ENCODE assay signal across 8 mouse cellular contexts in genomic region chr12:110601241-110602218, GRCm38 (mm10). TPM values are rescaled to one million over a fixed set of nuclear protein-coding genes. Genes with fewer than 3 reads are reported as not detected.
A peak's percentile ranks its signal among the peaks of the same experiment; 100 is the strongest.
DNase-seq lines count a peak whose midpoint lies in the region; ATAC-seq and TF ChIP-seq lines count a peak whose summit lies in the region.

Dync1h1 (plus strand) TSS chr12:110601452.

- no peaks in the 10 kb centered on the region for H3K4me1 ChIP-seq in ES-Bruce4 (ENCODE audit: control insufficient read depth, insufficient read depth, low read length)
- peaks cover 17% of the 10 kb centered on the region for H3K4me1 ChIP-seq in forebrain, embryonic 14.5 days (ENCODE audit: control insufficient read depth, insufficient read depth, low read length)
- peaks cover 58% of the 10 kb centered on the region for H3K4me1 ChIP-seq in neural tube, embryonic 15.5 days

- peak; percentile 96 for DNase-seq in forebrain, embryonic 14.5 days (ENCODE audit: low spot score)
- peak; percentile 96 to 97 for DNase-seq in heart, postnatal 14 days
- DNase-seq in layer of hippocampus, adult 11-12 months (ENCODE audit: low spot score): peak; percentile 93
- peak; percentile 92 to 94 for DNase-seq in lung, adult 18-20 months
- peak; percentile 93 for DNase-seq in testis, postnatal 14 days (ENCODE audit: low spot score)

- H3K27me3 ChIP-seq in ES-Bruce4 (ENCODE audit: control insufficient read depth, insufficient read depth, low read length, poor library complexity, severe bottlenecking): no peaks in the 10 kb centered on the region
- H3K27me3 ChIP-seq in forebrain, embryonic 14.5 days (replicated peaks; ENCODE audit: control insufficient read depth, insufficient read depth, low read length): no peaks in the 10 kb centered on the region
- H3K27me3 ChIP-seq in neural tube, embryonic 15.5 days (replicated peaks): peaks cover 12% of the 10 kb centered on the region; the same call in 1 of the 2 replicates

- under 1% methylated on average over 103 of the region's 105 CpGs for WGBS in forebrain, embryonic 14.5 days
- under 1% methylated on average over 105 of the region's 105 CpGs for WGBS in neural tube, embryonic 15.5 days

- TF ChIP-seq CTCF in ES-Bruce4 (IDR thresholded peaks at IDR 0.05; ENCODE audit: low read depth, low read length): no peak

- TF ChIP-seq POLR2A in ES-Bruce4 (IDR thresholded peaks at IDR 0.05; ENCODE audit: insufficient read depth, low read length): peak; percentile 80

- peak; percentile 84 for ATAC-seq in cerebellum, adult (ENCODE audit: insufficient number of reproducible peaks, low FRiP score, low TSS enrichment)
- peak; percentile 96 for ATAC-seq in forebrain, embryonic 14.5 days
- ATAC-seq in neural tube, embryonic 15.5 days (ENCODE audit: low FRiP score): peak; percentile 96

- peak within 1 kb of the TSS; percentile 96 for H3K4me3 ChIP-seq in ES-Bruce4 (ENCODE audit: low read depth, low read length)
- H3K4me3 ChIP-seq in forebrain, embryonic 14.5 days (ENCODE audit: low read depth, low read length): peak within 1 kb of the TSS; percentile 99
- peak within 1 kb of the TSS; percentile 100 for H3K4me3 ChIP-seq in neural tube, embryonic 15.5 days (replicated peaks)

- no peaks in the 10 kb centered on the region for H3K9me3 ChIP-seq in ES-Bruce4 (replicated peaks; ENCODE audit: control insufficient read depth, insufficient read depth, low read length, poor library complexity, severe bottlenecking)
- no peaks in the 10 kb centered on the region for H3K9me3 ChIP-seq in forebrain, embryonic 14.5 days (replicated peaks; ENCODE audit: control insufficient read depth, low read length)
- H3K9me3 ChIP-seq in neural tube, embryonic 15.5 days (replicated peaks): no peaks in the 10 kb centered on the region

- peak within 1 kb of the TSS; percentile 87 for H3K9ac ChIP-seq in ES-Bruce4 (ENCODE audit: low read depth, poor library complexity, severe bottlenecking)
- peak within 1 kb of the TSS; percentile 98 for H3K9ac ChIP-seq in forebrain, embryonic 14.5 days (ENCODE audit: low read length)
- H3K9ac ChIP-seq in neural tube, embryonic 15.5 days (replicated peaks): peak within 1 kb of the TSS; percentile 99

- peak within 1 kb of the TSS; percentile 92 for H3K4me2 ChIP-seq in forebrain, embryonic 14.5 days (ENCODE audit: low read length)
- H3K4me2 ChIP-seq in neural tube, embryonic 15.5 days: peak within 1 kb of the TSS; percentile 87

- intact Hi-C loops in heart, postnatal 14 days (cut with DNase I): no loop called here

- peak within 1 kb of the TSS; percentile 71 for H3K27ac ChIP-seq in ES-Bruce4 (ENCODE audit: insufficient read depth, low read length)
- peak within 1 kb of the TSS; percentile 97 for H3K27ac ChIP-seq in forebrain, embryonic 14.5 days (ENCODE audit: low read depth, low read length)
- H3K27ac ChIP-seq in neural tube, embryonic 15.5 days (replicated peaks): peak within 1 kb of the TSS; percentile 98

- no peak for TF ChIP-seq EP300 in ES-Bruce4 (IDR thresholded peaks at IDR 0.05; ENCODE audit: insufficient read depth, low read depth, low read length)

- no peaks in the 10 kb centered on the region for H3K36me3 ChIP-seq in ES-Bruce4 (ENCODE audit: control insufficient read depth, insufficient read depth, low read length, poor library complexity, severe bottlenecking)
- no peaks in the 10 kb centered on the region for H3K36me3 ChIP-seq in forebrain, embryonic 14.5 days (ENCODE audit: control insufficient read depth, insufficient read depth, low read length)
- no peaks in the 10 kb centered on the region for H3K36me3 ChIP-seq in neural tube, embryonic 15.5 days

RNA-seq across cellular contexts. Expression of gene Dync1h1, which starts in this region (rescaled TPM):
- 145 and 165 TPM in 2 replicates for polyA plus RNA-seq in ES-Bruce4 (2011; ENCODE audit: insufficient read depth, insufficient read length, low read depth, missing spikeins)
- 89.0 and 94.3 TPM in 2 replicates for polyA plus RNA-seq in forebrain, embryonic 14.5 days (2014; fragmentation: Nextera tagmentation; extraction: Ambion mirVana)
- total RNA-seq in heart, postnatal 14 days (2021): 100 to 1,000 TPM; 147 to 161 TPM
- 71.1 and 72.5 TPM in 2 replicates for polyA plus RNA-seq in neural tube, embryonic 15.5 days (2015; fragmentation: Nextera tagmentation; extraction: Ambion mirVana)

Comparison
In these comparisons a context has a peak if more than half of its experiments do, and no peak if none do; other contexts are left out.
1. Peak in every context shown above with its lines: DNase-seq, ATAC-seq, H3K4me3 ChIP-seq and H3K27ac ChIP-seq.